Mouse (Mus musculus): ENCODE results near the gene Ttc9c.

Ttc9c gene

GRCm38 (mm10) chr19:8830664-8831063, 11.5 kb upstream of the Ttc9c start:
- no peak for DNase-seq (ENCODE audit: low spot score in 2 of 2)

- DNase-seq (ENCODE audit: low spot score in 2 of 2) = no peak
These were observed 10.5 kb upstream of the Ttc9c start, which contains the start of gene AC129217.1 for GRCm38 (mm10) chr19:8829660-8830059. TSS of gene AC129217.1 (plus strand) at chr19:8829773.

- DNase-seq (ENCODE audit: low spot score in 2 of 2) = no peak
These were observed 3.6 kb upstream of the Ttc9c start for GRCm38 (mm10) chr19:8822696-8823095.

GRCm38 (mm10) chr19:8821146-8821545, 2.0 kb upstream of the Ttc9c start:
- no peak for DNase-seq (ENCODE audit: low spot score in 2 of 2)

GRCm38 (mm10) chr19:8820424-8820956, 1.4 kb upstream of the Ttc9c start:
- DNase-seq (ENCODE audit: low spot score in 2 of 2) = no peak

- peak; percentile 97 to 99 for DNase-seq (ENCODE audit: low spot score in 2 of 2)
These were observed 677 bp upstream of the Ttc9c start, which contains the start of gene Hnrnpul2 for GRCm38 (mm10) chr19:8819596-8820423. TSS of gene Hnrnpul2 (plus strand) at chr19:8820010.

GRCm38 (mm10) chr19:8818301-8818798, 783 bp downstream of the Ttc9c start:
- DNase-seq (ENCODE audit: low spot score in 2 of 2) = no peak

- no peak for DNase-seq (ENCODE audit: low spot score in 2 of 2)
These were observed 2.1 kb downstream of the Ttc9c start for GRCm38 (mm10) chr19:8817001-8817400.

GRCm38 (mm10) chr19:8815812-8816211, 3.3 kb downstream of the Ttc9c start:
- DNase-seq (ENCODE audit: low spot score in 2 of 2) = no peak

GRCm38 (mm10) chr19:8806810-8807209, 12.3 kb downstream of the Ttc9c start:
- DNase-seq (ENCODE audit: low spot score in 2 of 2) = no peak

- no peak for DNase-seq (ENCODE audit: low spot score in 2 of 2)
These were observed 15.1 kb downstream of the Ttc9c start for GRCm38 (mm10) chr19:8803879-8804660.

- no peak for DNase-seq (ENCODE audit: low spot score in 2 of 2)
These were observed 15.8 kb downstream of the Ttc9c start for GRCm38 (mm10) chr19:8803204-8803780.

- peak; percentile 97 to 98 for DNase-seq (ENCODE audit: low spot score in 2 of 2)
These were observed 16.9 kb downstream of the Ttc9c start, which contains the start of gene Zbtb3 for GRCm38 (mm10) chr19:8802130-8802821. TSS of gene Zbtb3 (plus strand) at chr19:8802555.

GRCm38 (mm10) chr19:8798947-8799315, 20.2 kb downstream of the Ttc9c start:
- no peak for DNase-seq (ENCODE audit: low spot score in 2 of 2)

- DNase-seq (ENCODE audit: low spot score in 2 of 2) = peak; percentile 85 to 92
These were observed 20.7 kb downstream of the Ttc9c start, which contains the start of gene Polr2g for GRCm38 (mm10) chr19:8798264-8798946. TSS of gene Polr2g (minus strand) at chr19:8798577.

GRCm38 (mm10) chr19:8790171-8790570, 29.0 kb downstream of the Ttc9c start:
- no peak for DNase-seq (ENCODE audit: low spot score in 2 of 2)

- DNase-seq (ENCODE audit: low spot score in 2 of 2) = peak in 1 of 2 experiments; percentile 52
These were observed 30.0 kb downstream of the Ttc9c start for GRCm38 (mm10) chr19:8789171-8789570.

- no peak for DNase-seq (ENCODE audit: low spot score in 2 of 2)
These were observed 30.6 kb downstream of the Ttc9c start for GRCm38 (mm10) chr19:8788521-8788920.

GRCm38 (mm10) chr19:8786008-8786781, 32.9 kb downstream of the Ttc9c start, which contains the start of gene Taf6l:
TSS of gene Taf6l (minus strand) at chr19:8786417.
- peak; percentile 91 to 96 for DNase-seq (ENCODE audit: low spot score in 2 of 2)
